Mouse (Mus musculus) stomach, embryonic 16.5 days (tissue): ENCODE results near the gene Hdac4. TPM values are rescaled to one million over a fixed set of nuclear protein-coding genes. Genes with fewer than 3 reads are reported as not detected.

Experiments
- ATAC-seq: fragments of 200-750 bp; cut with Nextera tagmentation; 2 replicates; pipeline ENCODE4 v1.8.0; 2017; ENCODE audit warnings: moderate number of reproducible peaks, moderate TSS enrichment; ENCODE audit not compliant: insufficient read depth, low FRiP score
- H3K27ac ChIP-seq: fragments of 300-500 bp; sonication (generic); 2 replicates; pipeline ENCODE4 v1.5.1; 2014; ENCODE audit warnings: low read length
- H3K27me3 ChIP-seq: fragments of 300-500 bp; sonication (generic); 2 replicates; pipeline ENCODE4 v1.6.1; 2014; ENCODE audit warnings: low read length, control low read depth, mixed read lengths; ENCODE audit not compliant: control insufficient read depth, insufficient read depth
- H3K36me3 ChIP-seq: fragments of 300-500 bp; sonication (generic); 2 replicates; pipeline ENCODE4 v1.6.1; 2014; ENCODE audit warnings: low read length; ENCODE audit not compliant: control insufficient read depth, insufficient read depth
- H3K4me1 ChIP-seq: fragments of 300-500 bp; sonication (generic); 2 replicates; pipeline ENCODE4 v1.6.1; 2014; ENCODE audit warnings: low read length, control low read depth, mixed read lengths; ENCODE audit not compliant: control insufficient read depth, insufficient read depth
- H3K4me2 ChIP-seq: fragments of 300-500 bp; sonication (generic); 2 replicates; pipeline ENCODE4 v1.6.1; 2014; ENCODE audit warnings: low read depth, low read length, mixed read lengths
- H3K4me3 ChIP-seq: fragments of 300-500 bp; sonication (generic); replicated peaks from 2 replicates; pipeline ENCODE4 v1.5.1; 2014; ENCODE audit warnings: mild to moderate bottlenecking, low read length
- H3K9ac ChIP-seq: fragments of 300-500 bp; sonication (generic); 2 replicates; pipeline ENCODE4 v1.6.1; 2014; ENCODE audit warnings: low read length
- H3K9me3 ChIP-seq: fragments of 300-500 bp; sonication (generic); replicated peaks from 2 replicates; pipeline ENCODE4 v1.6.1; 2016; ENCODE audit warnings: low read length, control low read depth; ENCODE audit not compliant: control insufficient read depth
- WGBS: fragments of 180-500 bp; shearing (Covaris S2); extraction: QIAGEN DNeasy Blood & Tissue Kit; methylation state at CpG from one replicate; pipeline ENCODE4 v1.1.7; 2014; 5-methylcytosine and 5-hydroxymethylcytosine counted together
- polyA plus RNA-seq: library from polyadenylated mRNA; unstranded; fragments of >200 nt; fragmentation: Nextera tagmentation; extraction: Ambion mirVana; gene quantifications from 2 replicates; pipeline ENCODE4 v1.2.1, GENCODE M21; 2015

Gene Hdac4
- polyA plus RNA-seq, 1 experiment from 2014 or later: 15.7 TPM

- Histone ChIP-seq H3K9ac (no peak overlapping the region), H3K4me1 (peaks cover 15% of the 10 kb centered on the region), H3K36me3 (no peaks in the 10 kb centered on the region), H3K27ac (peak overlapping the region; percentile 73), H3K27me3 (no peaks in the 10 kb centered on the region), H3K4me2 (no peak overlapping the region), H3K4me3 (no peak overlapping the region), H3K9me3 (no peaks in the 10 kb centered on the region)
- peak; percentile 14; the same call in 1 of the 2 replicates for ATAC-seq
- 60% methylated on average over 2 of the region's 2 CpGs for WGBS
Measured at GRCm38 (mm10) chr1:92111551-92111950, 83.9 kb downstream of the Hdac4 start.

GRCm38 (mm10) chr1:92111026-92111425 is 84.5 kb downstream of the Hdac4 start:
- Histone ChIP-seq H3K27me3 (no peaks in the 10 kb centered on the region), H3K4me2 (no peak overlapping the region), H3K27ac (peak overlapping the region; percentile 73), H3K9ac (no peak overlapping the region), H3K9me3 (no peaks in the 10 kb centered on the region), H3K36me3 (no peaks in the 10 kb centered on the region), H3K4me3 (no peak overlapping the region), H3K4me1 (peaks cover 15% of the 10 kb centered on the region)
- 71% methylated on average over 1 of the region's 1 CpGs for WGBS
- ATAC-seq: no peak

GRCm38 (mm10) chr1:92109221-92109620 is 86.3 kb downstream of the Hdac4 start:
- Histone ChIP-seq H3K9ac (no peak overlapping the region), H3K4me1 (peaks cover 15% of the 10 kb centered on the region), H3K27ac (no peak overlapping the region), H3K4me2 (no peak overlapping the region), H3K27me3 (no peaks in the 10 kb centered on the region), H3K36me3 (no peaks in the 10 kb centered on the region), H3K9me3 (no peaks in the 10 kb centered on the region), H3K4me3 (no peak overlapping the region)
- WGBS: 79% methylated on average over 1 of the region's 1 CpGs
- ATAC-seq: no peak

GRCm38 (mm10) chr1:92108556-92108955 is 86.9 kb downstream of the Hdac4 start:
- Histone ChIP-seq H3K36me3 (no peaks in the 10 kb centered on the region), H3K27me3 (no peaks in the 10 kb centered on the region), H3K27ac (no peak overlapping the region), H3K4me2 (no peak overlapping the region), H3K4me3 (no peak overlapping the region), H3K9ac (no peak overlapping the region), H3K9me3 (no peaks in the 10 kb centered on the region), H3K4me1 (peaks cover 10% of the 10 kb centered on the region)
- WGBS: 68% methylated on average over 2 of the region's 2 CpGs
- no peak for ATAC-seq

- Histone ChIP-seq H3K9me3 (no peaks in the 10 kb centered on the region), H3K27me3 (no peaks in the 10 kb centered on the region), H3K27ac (no peak overlapping the region), H3K4me1 (peaks cover 4% of the 10 kb centered on the region), H3K4me2 (no peak overlapping the region), H3K9ac (no peak overlapping the region), H3K4me3 (no peak overlapping the region), H3K36me3 (no peaks in the 10 kb centered on the region)
- no peak for ATAC-seq
- WGBS: 91% methylated on average over 2 of the region's 2 CpGs
Measured at GRCm38 (mm10) chr1:92107996-92108395, 87.5 kb downstream of the Hdac4 start.

- ATAC-seq: no peak
- Histone ChIP-seq H3K4me2 (no peak overlapping the region), H3K9me3 (no peaks in the 10 kb centered on the region), H3K9ac (no peak overlapping the region), H3K4me3 (no peak overlapping the region), H3K27me3 (no peaks in the 10 kb centered on the region), H3K27ac (no peak overlapping the region), H3K36me3 (no peaks in the 10 kb centered on the region), H3K4me1 (no peaks in the 10 kb centered on the region; the same call in 1 of the 2 replicates)
- 83% methylated on average over 2 of the region's 2 CpGs for WGBS
Measured at GRCm38 (mm10) chr1:92107521-92107920, 88.0 kb downstream of the Hdac4 start.

- H3K27me3 ChIP-seq: no peaks in the 10 kb centered on the region
- ATAC-seq: no peak
- no peak overlapping the region for H3K9ac ChIP-seq
- H3K27ac ChIP-seq: 0 out of 2 replicates have a peak overlapping the region, but pooled peaks have one; percentile 21
- no peaks in the 10 kb centered on the region for H3K9me3 ChIP-seq
- H3K36me3 ChIP-seq: no peaks in the 10 kb centered on the region
- H3K4me1 ChIP-seq: no peaks in the 10 kb centered on the region; the same call in 1 of the 2 replicates
- H3K4me3 ChIP-seq: no peak overlapping the region
- no peak overlapping the region for H3K4me2 ChIP-seq
- WGBS: 86% methylated on average over 4 of the region's 4 CpGs
Measured at GRCm38 (mm10) chr1:92106486-92107160, 88.9 kb downstream of the Hdac4 start.

GRCm38 (mm10) chr1:92104718-92105117 is 90.8 kb downstream of the Hdac4 start:
- H3K4me3 ChIP-seq: no peak overlapping the region
- WGBS: 59% methylated on average over 3 of the region's 3 CpGs
- no peaks in the 10 kb centered on the region; the same call in 1 of the 2 replicates for H3K4me1 ChIP-seq
- no peak for ATAC-seq
- no peaks in the 10 kb centered on the region for H3K36me3 ChIP-seq
- H3K27me3 ChIP-seq: no peaks in the 10 kb centered on the region
- H3K4me2 ChIP-seq: no peak overlapping the region
- H3K9ac ChIP-seq: no peak overlapping the region
- H3K9me3 ChIP-seq: no peaks in the 10 kb centered on the region
- H3K27ac ChIP-seq: no peak overlapping the region

GRCm38 (mm10) chr1:92103971-92104370 is 91.5 kb downstream of the Hdac4 start:
- Histone ChIP-seq H3K36me3 (no peaks in the 10 kb centered on the region), H3K4me1 (no peaks in the 10 kb centered on the region; the same call in 1 of the 2 replicates), H3K27ac (no peak overlapping the region), H3K27me3 (no peaks in the 10 kb centered on the region), H3K4me2 (no peak overlapping the region), H3K9me3 (no peaks in the 10 kb centered on the region), H3K9ac (no peak overlapping the region), H3K4me3 (no peak overlapping the region)
- ATAC-seq: no peak
